ENCODE assay signal across 14 mouse cellular contexts in genomic region chr7:80864151-80864550, GRCm38 (mm10). TPM values are rescaled to one million over a fixed set of nuclear protein-coding genes. Genes with fewer than 3 reads are reported as not detected.
DNase-seq lines count a peak whose midpoint lies in the region; ATAC-seq lines count a peak whose summit lies in the region.
"Had no signal": no experiment of that assay in that cellular context is flagged by ENCODE, and none has a peak within 500 bp of the region (broad histone marks: within the 10 kb centered on the region; RNA-seq: fewer than 3 reads in every experiment).

No protein-coding gene starts in this region.

- H3K27ac ChIP-seq in heart, embryonic 16.5 days (ENCODE audit: low read length) = peak overlapping the region; percentile 86
- H3K27ac ChIP-seq in liver, embryonic 13.5 days = peak overlapping the region; percentile 10
- no peak overlapping the region; the same call in 1 of the 2 replicates for H3K27ac ChIP-seq in liver, embryonic 11.5 days (ENCODE audit: low read depth, low read length)
- H3K27ac ChIP-seq: embryonic facial prominence, embryonic 12.5 days; stomach, embryonic 15.5 days had no signal

- peak; percentile 62 for DNase-seq in CD4-positive, CD25-positive, alpha-beta regulatory T cell, adult 2 months (ENCODE audit: low read depth, low spot score)
- DNase-seq in heart, adult 8-10 months (ENCODE audit: low spot score) = no peak
- DNase-seq in liver, embryonic 13.5 days = no peak
- DNase-seq in liver, embryonic 11.5 days (ENCODE audit: low spot score) = no peak
- DNase-seq in CD4-positive helper T cell, adult 2 months (ENCODE audit: low read depth, low spot score) = peak; percentile 58
- DNase-seq in left cerebral cortex, postnatal 10 days (ENCODE audit: extremely low spot score in 1 of 2, low spot score in 2 of 2) = no peak
- DNase-seq: cerebellum, adult 9-10 months; right cerebral cortex, postnatal 14 days had no signal

- no peak overlapping the region for H3K9ac ChIP-seq in heart, embryonic 16.5 days (ENCODE audit: low read length)
- no peak overlapping the region for H3K9ac ChIP-seq in liver, embryonic 13.5 days
- H3K9ac ChIP-seq in liver, embryonic 11.5 days (ENCODE audit: low read depth, low read length) = no peak overlapping the region
- H3K9ac ChIP-seq: stomach, embryonic 15.5 days had no signal

- no peak overlapping the region for H3K4me2 ChIP-seq in heart, embryonic 16.5 days (ENCODE audit: low read depth, low read length)
- no peak overlapping the region for H3K4me2 ChIP-seq in liver, embryonic 13.5 days
- H3K4me2 ChIP-seq in liver, embryonic 11.5 days = no peak overlapping the region; the same call in 1 of the 2 replicates
- H3K4me2 ChIP-seq: embryonic facial prominence, embryonic 12.5 days; stomach, embryonic 15.5 days had no signal

- H3K9me3 ChIP-seq in heart, embryonic 16.5 days (replicated peaks; ENCODE audit: control insufficient read depth, low read length) = no peaks in the 10 kb centered on the region
- no peaks in the 10 kb centered on the region for H3K9me3 ChIP-seq in liver, embryonic 13.5 days (replicated peaks)
- no peaks in the 10 kb centered on the region for H3K9me3 ChIP-seq in liver, embryonic 11.5 days (ENCODE audit: control insufficient read depth, low read length)
- H3K9me3 ChIP-seq: embryonic facial prominence, embryonic 12.5 days; G1E; stomach, embryonic 15.5 days had no signal

- H3K36me3 ChIP-seq in heart, embryonic 16.5 days (ENCODE audit: control insufficient read depth, insufficient read depth) = peaks cover 27% of the 10 kb centered on the region
- peaks cover 6% of the 10 kb centered on the region; the same call in 1 of the 2 replicates for H3K36me3 ChIP-seq in liver, embryonic 13.5 days
- H3K36me3 ChIP-seq in liver, embryonic 11.5 days (ENCODE audit: control insufficient read depth, insufficient read depth, low read length) = peaks cover 9% of the 10 kb centered on the region

- peaks cover 44% of the 10 kb centered on the region for H3K4me1 ChIP-seq in heart, embryonic 16.5 days (ENCODE audit: control insufficient read depth, insufficient read depth, low read length)
- peaks cover 63% of the 10 kb centered on the region for H3K4me1 ChIP-seq in liver, embryonic 13.5 days (replicated peaks)
- H3K4me1 ChIP-seq in liver, embryonic 11.5 days (replicated peaks; ENCODE audit: control insufficient read depth, insufficient read depth, low read length) = peaks cover 32% of the 10 kb centered on the region

- no peak overlapping the region for H3K4me3 ChIP-seq in heart, embryonic 16.5 days (ENCODE audit: low read length)
- no peak overlapping the region for H3K4me3 ChIP-seq in liver, embryonic 13.5 days (replicated peaks)
- H3K4me3 ChIP-seq in liver, embryonic 11.5 days (ENCODE audit: low read depth, low read length) = no peak overlapping the region
- H3K4me3 ChIP-seq: embryonic facial prominence, embryonic 12.5 days; stomach, embryonic 15.5 days had no signal

- H3K27me3 ChIP-seq in heart, embryonic 16.5 days (ENCODE audit: control insufficient read depth, insufficient read depth, low read length) = no peaks in the 10 kb centered on the region
- H3K27me3 ChIP-seq in liver, embryonic 13.5 days = no peaks in the 10 kb centered on the region
- no peaks in the 10 kb centered on the region for H3K27me3 ChIP-seq in liver, embryonic 11.5 days (replicated peaks; ENCODE audit: control insufficient read depth, insufficient read depth, low read length)
- H3K27me3 ChIP-seq: embryonic facial prominence, embryonic 12.5 days; stomach, embryonic 15.5 days had no signal

- intact Hi-C loops in left cerebral cortex, postnatal 10 days (cut with DNase I) = no loop called here

- 44% methylated on average over 1 of the region's 1 CpGs for WGBS in heart, embryonic 16.5 days
- WGBS in liver, embryonic 13.5 days (ENCODE audit: insufficient replicate concordance) = 39% methylated on average over 1 of the region's 1 CpGs
- 63% methylated on average over 1 of the region's 1 CpGs for WGBS in liver, embryonic 11.5 days

- no peak for ATAC-seq in CD4-positive, CD25-positive, alpha-beta regulatory T cell, adult 4 months
- ATAC-seq in heart, embryonic 16.5 days (replicated peaks; ENCODE audit: extremely low read depth, insufficient read depth, low FRiP score) = no peak
- ATAC-seq in liver, embryonic 13.5 days (ENCODE audit: low read depth) = no peak
- no peak for ATAC-seq in liver, embryonic 11.5 days (replicated peaks; ENCODE audit: low FRiP score)

RNA-seq across cellular contexts. Expression of gene Zscan2, which starts 3.4 kb away (rescaled TPM):
- 1 to 10 TPM; 3.8 to 4.2 TPM for polyA plus RNA-seq in CD4-positive, CD25-positive, alpha-beta regulatory T cell, adult 4 months (2017; shearing (Covaris generic))
- polyA plus RNA-seq in heart, embryonic 16.5 days (2015; fragmentation: Nextera tagmentation; extraction: Ambion mirVana) = 1.4 and 2.0 TPM in 2 replicates
- 1 to 10 TPM; 4.7 to 8.1 (median 6.2) TPM for total RNA-seq in heart, adult 8-10 months (2022)
- polyA plus RNA-seq in liver, embryonic 13.5 days (2015; fragmentation: Nextera tagmentation; extraction: Ambion mirVana) = 0.31 and 0.37 TPM in 2 replicates
- 1.0 and 1.4 TPM in 2 replicates for polyA plus RNA-seq in liver, embryonic 11.5 days (2014; fragmentation: Nextera tagmentation; extraction: Ambion mirVana)
- 10 to 100 TPM; 12.5 to 14.2 TPM for total RNA-seq in left cerebral cortex, postnatal 10 days (2021)

RNA-seq across cellular contexts. Expression of gene Wdr73, which starts 36.9 kb away (rescaled TPM):
- polyA plus RNA-seq in CD4-positive, CD25-positive, alpha-beta regulatory T cell, adult 4 months (2017; shearing (Covaris generic)) = 10 to 100 TPM; 20.6 to 33.8 TPM
- 19.7 and 21.5 TPM in 2 replicates for polyA plus RNA-seq in heart, embryonic 16.5 days (2015; fragmentation: Nextera tagmentation; extraction: Ambion mirVana)
- 1 to 10 TPM; 4.6 to 7.6 (median 6.3) TPM for total RNA-seq in heart, adult 8-10 months (2022)
- 22.5 and 25.3 TPM in 2 replicates for polyA plus RNA-seq in liver, embryonic 13.5 days (2015; fragmentation: Nextera tagmentation; extraction: Ambion mirVana)
- polyA plus RNA-seq in liver, embryonic 11.5 days (2014; fragmentation: Nextera tagmentation; extraction: Ambion mirVana) = 42.8 and 44.0 TPM in 2 replicates
- total RNA-seq in left cerebral cortex, postnatal 10 days (2021) = 10 to 100 TPM; 25.4 to 28.3 TPM

RNA-seq across cellular contexts. Expression of gene Iqgap1, which starts 38.4 kb away (rescaled TPM):
- 100 to 1,000 TPM; 187 to 284 TPM for polyA plus RNA-seq in CD4-positive, CD25-positive, alpha-beta regulatory T cell, adult 4 months (2017; shearing (Covaris generic))
- 49.0 and 51.6 TPM in 2 replicates for polyA plus RNA-seq in heart, embryonic 16.5 days (2015; fragmentation: Nextera tagmentation; extraction: Ambion mirVana)
- 10 to 100 TPM; 28.6 to 38.3 (median 31.5) TPM for total RNA-seq in heart, adult 8-10 months (2022)
- polyA plus RNA-seq in liver, embryonic 13.5 days (2015; fragmentation: Nextera tagmentation; extraction: Ambion mirVana) = 13.1 and 15.6 TPM in 2 replicates
- 28.2 and 30.6 TPM in 2 replicates for polyA plus RNA-seq in liver, embryonic 11.5 days (2014; fragmentation: Nextera tagmentation; extraction: Ambion mirVana)
- 10 to 100 TPM; 30.9 to 34.0 TPM for total RNA-seq in left cerebral cortex, postnatal 10 days (2021)

RNA-seq across cellular contexts. Expression of gene Nmb, which starts 40.7 kb away (rescaled TPM):
- polyA plus RNA-seq in CD4-positive, CD25-positive, alpha-beta regulatory T cell, adult 4 months (2017; shearing (Covaris generic)) = 10 to 100 TPM; 79.7 to 81.7 TPM
- polyA plus RNA-seq in heart, embryonic 16.5 days (2015; fragmentation: Nextera tagmentation; extraction: Ambion mirVana) = 4.9 and 5.8 TPM in 2 replicates
- total RNA-seq in heart, adult 8-10 months (2022) = 10 to 100 TPM in 1 of 4 experiments, 1 to 10 TPM in 3; 5.1 to 11.7 (median 7.9) TPM
- 1.5 and 1.6 TPM in 2 replicates for polyA plus RNA-seq in liver, embryonic 13.5 days (2015; fragmentation: Nextera tagmentation; extraction: Ambion mirVana)
- 2.4 and 3.4 TPM in 2 replicates for polyA plus RNA-seq in liver, embryonic 11.5 days (2014; fragmentation: Nextera tagmentation; extraction: Ambion mirVana)
- 1 to 10 TPM; 7.6 to 7.8 TPM for total RNA-seq in left cerebral cortex, postnatal 10 days (2021)
- total RNA-seq: granulocyte monocyte progenitor cell, adult 5-6 weeks had no signal

Comparison
In these comparisons a context has a peak if more than half of its experiments do, and no peak if none do; other contexts are left out.
1. DNase-seq: peak in CD4-positive, CD25-positive, alpha-beta regulatory T cell, adult 2 months (single experiment) and CD4-positive helper T cell, adult 2 months (single experiment); none in heart, adult 8-10 months (single experiment), liver, embryonic 13.5 days (single experiment), liver, embryonic 11.5 days (single experiment) and left cerebral cortex, postnatal 10 days (0 of 2).